ENCODE assay signal across 1 mouse cellular context in the genomic region with DNA sequence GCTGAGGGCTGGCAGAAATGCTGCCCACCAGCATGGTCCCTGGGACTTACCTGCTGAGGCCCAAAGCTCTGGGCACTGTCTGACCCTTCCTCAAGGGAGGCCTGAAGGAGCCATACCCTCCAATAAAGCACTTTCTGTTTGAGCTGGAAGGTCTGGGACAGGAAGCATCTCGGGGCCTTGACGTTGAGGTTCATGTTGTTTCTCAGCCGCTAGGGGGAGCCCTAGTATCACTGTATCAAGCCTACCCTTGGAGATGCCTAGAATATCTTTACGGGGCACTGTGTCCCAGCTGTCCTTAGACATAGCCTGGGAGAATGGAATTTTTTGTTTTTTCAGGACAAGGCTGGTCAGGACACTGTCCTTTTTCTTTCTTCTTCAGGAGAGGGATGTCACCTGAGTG.
TF ChIP-seq lines count a peak whose summit lies in the region.

No protein-coding gene starts in this region.

TF ChIP-seq in CH12.LX, 34 proteins besides CTCF, POLR2A, EP300 and RAD21:
- TF ChIP-seq ELF1 (IDR thresholded peaks at IDR 0.05; ENCODE audit: low read depth, low read length) (peak; percentile 40; the same call in 1 of the 2 replicates), JUN (IDR thresholded peaks at IDR 0.05; ENCODE audit: insufficient read depth, low read depth, low read length) (no peak), SMC3 (IDR thresholded peaks at IDR 0.05; ENCODE audit: low read depth, low read length) (peak; percentile 43), TCF12 (IDR thresholded peaks at IDR 0.05; ENCODE audit: low read depth, low read length) (no peak)
